Mouse (Mus musculus): ENCODE measurements at regions not wholly inside any gene's neighbourhood (a gene's known extent, or its start where the extent isn't known, plus 50 kb on each side); places are given as distances from the start of the nearest gene placed in this dataset.

- DNase-seq (ENCODE audit: low read depth, low spot score) = peak; percentile 33
Observed at GRCm38 (mm10) chr12:44674541-44674940, 345.9 kb downstream of the Nrcam start.

GRCm38 (mm10) chr12:44675003-44675402 is 346.3 kb downstream of the Nrcam start:
- peak; percentile 46 for DNase-seq (ENCODE audit: low read depth, low spot score)

Measured in ZHBTc4 (cell line).